Mouse (Mus musculus) c-Kit-negative CD71-positive TER-119-positive erythroid progenitor cells, embryonic 14.5 days (primary cell): ENCODE data around the gene Hspbap1.

Source experiments
- DNase-seq: peaks from one replicate; pipeline ENCODE4 v3.0.0-alpha.2; 2013; ENCODE audit warnings: low read depth, low spot score

The Hspbap1 gene

GRCm38 (mm10) chr16:35763590-35764296 lies 6.4 kb upstream of the Hspbap1 start:
- DNase-seq = peak; percentile 62

GRCm38 (mm10) chr16:35764941-35765340 lies 5.2 kb upstream of the Hspbap1 start:
- DNase-seq = no peak

GRCm38 (mm10) chr16:35765449-35765848 lies 4.7 kb upstream of the Hspbap1 start:
- DNase-seq = no peak

- no peak for DNase-seq
Measured at GRCm38 (mm10) chr16:35766366-35766765, 3.8 kb upstream of the Hspbap1 start.

GRCm38 (mm10) chr16:35768469-35768784 lies 1.7 kb upstream of the Hspbap1 start:
- DNase-seq = no peak

GRCm38 (mm10) chr16:35768785-35769642 lies 1.2 kb upstream of the Hspbap1 start, which contains the start of gene Dirc2:
Dirc2 (minus strand) TSS chr16:35769356.
- peak; percentile 56 for DNase-seq

- no peak for DNase-seq
Measured at GRCm38 (mm10) chr16:35771141-35771540, 966 bp downstream of the Hspbap1 start.

GRCm38 (mm10) chr16:35771606-35772005 lies 1.4 kb downstream of the Hspbap1 start:
- DNase-seq = no peak

GRCm38 (mm10) chr16:35772598-35772997 lies 2.4 kb downstream of the Hspbap1 start:
- DNase-seq = no peak

GRCm38 (mm10) chr16:35775835-35776234 lies 5.7 kb downstream of the Hspbap1 start:
- DNase-seq = no peak

GRCm38 (mm10) chr16:35776737-35777136 lies 6.6 kb downstream of the Hspbap1 start:
- no peak for DNase-seq

GRCm38 (mm10) chr16:35777768-35778167 lies 7.6 kb downstream of the Hspbap1 start:
- DNase-seq = no peak

GRCm38 (mm10) chr16:35779681-35780080 lies 9.5 kb downstream of the Hspbap1 start:
- no peak for DNase-seq

GRCm38 (mm10) chr16:35781096-35781495 lies 10.9 kb downstream of the Hspbap1 start:
- no peak for DNase-seq

GRCm38 (mm10) chr16:35781651-35782050 lies 11.5 kb downstream of the Hspbap1 start:
- DNase-seq = no peak

- DNase-seq = no peak
Measured at GRCm38 (mm10) chr16:35782451-35783206, 12.5 kb downstream of the Hspbap1 start.

- no peak for DNase-seq
Measured at GRCm38 (mm10) chr16:35783207-35783573, 13.0 kb downstream of the Hspbap1 start.

- DNase-seq = no peak
Measured at GRCm38 (mm10) chr16:35784134-35784725, 14.1 kb downstream of the Hspbap1 start.

- no peak for DNase-seq
Measured at GRCm38 (mm10) chr16:35787163-35787562, 17.0 kb downstream of the Hspbap1 start.

- DNase-seq = no peak
Measured at GRCm38 (mm10) chr16:35787568-35788189, 17.5 kb downstream of the Hspbap1 start.

- DNase-seq = no peak
Measured at GRCm38 (mm10) chr16:35788330-35788729, 18.2 kb downstream of the Hspbap1 start.
